In the genomic region with DNA sequence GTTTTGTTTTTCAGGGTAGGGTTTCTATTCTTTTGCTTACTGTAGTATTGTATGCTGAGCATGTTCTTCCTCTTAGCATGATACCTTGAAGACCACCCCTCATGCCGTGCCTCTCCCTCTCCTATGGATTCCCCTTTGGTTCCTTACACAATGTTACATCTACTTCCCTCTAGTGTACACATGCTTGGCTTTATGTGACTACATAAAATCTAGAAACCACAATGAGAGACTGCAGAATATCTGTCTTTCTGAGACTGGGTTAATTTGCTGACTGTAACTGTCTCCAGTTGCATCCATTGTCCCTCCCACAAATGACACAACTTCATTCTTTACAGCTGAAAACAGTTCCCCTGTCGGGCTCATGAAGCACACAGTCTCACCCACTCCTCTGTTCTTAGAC, we compare ENCODE assay signal across 26 mouse cellular contexts.
"Had no signal": no experiment of that assay in that cellular context is flagged by ENCODE, and none has a peak within 500 bp of the region (broad histone marks: within the 10 kb centered on the region; RNA-seq: fewer than 3 reads in every experiment).

No protein-coding gene starts in this region.

- H3K36me3 ChIP-seq: heart, embryonic 13.5 days; heart, embryonic 15.5 days; hindbrain, embryonic 10.5 days; hindbrain, embryonic 12.5 days; intestine, embryonic 15.5 days; limb, embryonic 10.5 days; limb, embryonic 12.5 days; liver, embryonic 13.5 days had no signal

- H3K4me1 ChIP-seq: heart, embryonic 13.5 days; heart, embryonic 15.5 days; hindbrain, embryonic 10.5 days; hindbrain, embryonic 12.5 days; intestine, embryonic 15.5 days; liver, embryonic 13.5 days had no signal

- H3K4me3 ChIP-seq: heart, adult 2 months; heart, embryonic 13.5 days; heart, embryonic 15.5 days; hindbrain, embryonic 10.5 days; hindbrain, embryonic 12.5 days; intestine, embryonic 15.5 days; layer of hippocampus, adult 2 months; left cerebral cortex, adult 2 months; limb, embryonic 10.5 days; limb, embryonic 12.5 days; liver, embryonic 13.5 days had no signal

- H3K27me3 ChIP-seq: heart, embryonic 13.5 days; heart, embryonic 15.5 days; hindbrain, embryonic 12.5 days; intestine, embryonic 15.5 days; limb, embryonic 12.5 days; liver, embryonic 13.5 days had no signal

- H3K9ac ChIP-seq: heart, embryonic 13.5 days; heart, embryonic 15.5 days; hindbrain, embryonic 12.5 days; hindbrain, embryonic 14.5 days; intestine, embryonic 15.5 days; limb, embryonic 12.5 days; liver, embryonic 13.5 days had no signal

- H3K27ac ChIP-seq: heart, adult 2 months; heart, embryonic 13.5 days; heart, embryonic 15.5 days; hindbrain, embryonic 10.5 days; hindbrain, embryonic 12.5 days; hindbrain, embryonic 14.5 days; intestine, embryonic 15.5 days; layer of hippocampus, adult 2 months; left cerebral cortex, adult 2 months; limb, embryonic 10.5 days; limb, embryonic 12.5 days; liver, embryonic 13.5 days had no signal

- H3K9me3 ChIP-seq: heart, embryonic 15.5 days; hindbrain, embryonic 12.5 days; intestine, embryonic 15.5 days; limb, embryonic 10.5 days; limb, embryonic 12.5 days; liver, embryonic 13.5 days had no signal

- DNase-seq: gastrocnemius, postnatal 14 days; gastrocnemius, postnatal 36 days; heart, adult 2 months; heart, postnatal 4 days; kidney, adult 18-20 months; kidney, adult 8-10 months; kidney, postnatal 10 days; kidney, postnatal 25 days; kidney, postnatal 4 days; liver; liver, embryonic 13.5 days had no signal

- ATAC-seq: hindbrain, embryonic 16.5 days; inflammation-experienced regulatory T-cells, adult 6 months; intestine, embryonic 15.5 days; intestine, postnatal 0 days had no signal

- H3K4me2 ChIP-seq: heart, embryonic 11.5 days; heart, embryonic 13.5 days; heart, embryonic 15.5 days; hindbrain, embryonic 12.5 days; hindbrain, embryonic 14.5 days; intestine, embryonic 15.5 days; limb, embryonic 12.5 days; liver, embryonic 11.5 days; liver, embryonic 13.5 days had no signal
